Mouse (Mus musculus) kidney, postnatal 25 days (tissue): Measurements from ENCODE around the gene Rnf212b.
"Not testable (repeated sequence)": the region's sequence is repeated elsewhere in the genome, so short reads cannot be mapped to it uniquely, and the experiment has no call there.

Source experiments
- DNase-seq, 2 experiments: peaks; one replicate each; pipeline ENCODE4 v3.0.0; 2021; ENCODE audit warnings: mixed read lengths in 2 of 2

Rnf212b gene

GRCm38 (mm10) chr14:54813991-54814390 is at the start of gene Rnf212b:
Gene Rnf212b, plus strand, starts transcription at chr14:54814141.
- no peak for DNase-seq

- not testable (repeated sequence) for DNase-seq
Measured at GRCm38 (mm10) chr14:54766937-54767336, 47.0 kb upstream of the Rnf212b start.

- DNase-seq = no peak
Measured at GRCm38 (mm10) chr14:54768314-54769067, 45.5 kb upstream of the Rnf212b start.

DNA sequence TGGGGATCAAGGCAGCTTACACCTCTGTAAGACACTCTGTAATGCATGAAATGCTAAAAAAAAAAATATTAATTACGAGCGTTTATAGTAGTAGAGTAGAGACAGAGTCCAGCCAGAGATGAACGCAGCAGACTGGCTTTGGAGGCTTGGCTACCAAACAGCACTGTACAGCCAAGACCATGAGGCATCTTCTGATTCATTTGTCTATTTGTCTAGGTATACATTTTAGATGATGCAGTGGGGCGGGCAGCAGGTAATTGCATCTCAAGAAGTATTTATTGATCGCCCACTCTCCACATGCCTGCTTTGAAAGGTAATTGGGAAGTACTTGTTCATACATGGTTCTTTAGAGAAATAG is 44.9 kb upstream of the Rnf212b start:
- DNase-seq = no peak

DNA sequence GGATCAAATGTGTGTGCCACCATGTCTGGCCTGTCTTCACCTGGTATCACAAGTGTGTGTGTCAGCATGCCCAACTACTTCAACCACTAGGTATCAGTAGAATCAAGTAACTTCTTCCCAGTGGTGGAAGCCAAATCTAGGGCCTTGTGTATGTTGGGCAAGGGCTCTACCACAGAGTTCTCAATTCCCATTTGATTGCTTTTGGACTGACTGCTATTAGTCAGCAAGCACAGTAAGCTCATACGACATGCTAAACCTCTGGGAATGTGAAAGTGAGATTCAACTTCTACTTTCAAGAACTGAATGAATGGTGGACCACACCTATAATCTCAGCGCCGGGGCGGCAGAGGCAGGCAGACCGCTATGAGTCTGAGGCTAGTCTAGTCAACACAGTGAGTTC is 43.6 kb upstream of the Rnf212b start:
- DNase-seq = no peak

GRCm38 (mm10) chr14:54772333-54772856 is 41.5 kb upstream of the Rnf212b start:
- no peak for DNase-seq

- DNase-seq = no peak
Measured at GRCm38 (mm10) chr14:54775534-54776041, 38.4 kb upstream of the Rnf212b start.

- DNase-seq = no peak
Measured at GRCm38 (mm10) chr14:54776768-54777167, 37.2 kb upstream of the Rnf212b start.

- DNase-seq = no peak
Measured at GRCm38 (mm10) chr14:54777893-54778292, 36.0 kb upstream of the Rnf212b start.

GRCm38 (mm10) chr14:54780084-54780483 is 33.9 kb upstream of the Rnf212b start:
- DNase-seq = no peak

- peak; percentile 75 to 88 for DNase-seq
Measured at GRCm38 (mm10) chr14:54780836-54781609, 32.9 kb upstream of the Rnf212b start.

- DNase-seq = peak; percentile 83 to 87
Measured at GRCm38 (mm10) chr14:54781610-54782365, 32.2 kb upstream of the Rnf212b start, which contains the start of gene Slc7a8. Gene Slc7a8, minus strand, starts transcription at chr14:54781946.

- DNase-seq = peak in 1 of 2 experiments; percentile 74
Measured at GRCm38 (mm10) chr14:54782971-54783370, 31.0 kb upstream of the Rnf212b start.

DNA sequence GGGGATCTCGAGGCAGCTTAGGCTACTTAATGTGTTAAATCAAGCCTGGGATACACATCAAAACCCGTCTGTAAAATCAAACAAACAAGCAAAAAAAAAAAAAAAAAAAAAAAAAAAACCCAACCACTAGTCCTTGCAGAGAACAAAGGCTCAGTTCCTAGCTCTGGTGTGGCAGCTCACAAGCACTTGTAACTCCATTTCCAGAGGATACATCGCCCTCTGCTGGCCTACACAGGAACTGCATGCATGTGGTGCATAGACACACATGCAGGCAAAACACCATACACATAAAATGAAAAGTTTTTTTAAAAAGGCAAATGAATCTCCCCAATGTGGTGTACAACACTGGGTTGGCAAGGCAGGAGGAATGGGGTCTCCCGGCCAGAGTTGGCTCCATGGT is 28.0 kb upstream of the Rnf212b start:
- peak; percentile 78 to 89 for DNase-seq

DNA sequence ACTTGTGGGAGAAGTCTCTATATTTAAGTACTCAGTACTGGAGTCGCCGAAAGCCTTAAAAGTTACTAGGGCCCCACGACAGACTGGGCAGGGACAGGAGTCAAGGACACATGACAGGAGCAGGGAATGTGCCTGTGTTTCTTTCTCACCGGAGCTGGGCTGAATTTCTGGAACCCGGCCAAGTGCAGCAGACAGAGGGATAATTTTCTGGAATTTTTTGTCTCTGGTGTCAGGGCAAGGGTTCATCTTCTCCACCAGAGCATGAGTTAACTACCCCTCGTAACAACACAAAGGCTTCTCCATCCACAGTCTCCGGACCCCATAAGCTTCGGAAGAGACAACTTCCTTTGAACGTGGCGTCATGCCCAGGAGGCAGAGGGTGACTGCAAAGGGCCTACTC is 27.5 kb upstream of the Rnf212b start:
- DNase-seq = peak; percentile 73 to 75

- peak in 1 of 2 experiments; percentile 28 for DNase-seq
Measured at GRCm38 (mm10) chr14:54787226-54787625, 26.7 kb upstream of the Rnf212b start.

GRCm38 (mm10) chr14:54788231-54788630 is 25.7 kb upstream of the Rnf212b start:
- DNase-seq = no peak

DNA sequence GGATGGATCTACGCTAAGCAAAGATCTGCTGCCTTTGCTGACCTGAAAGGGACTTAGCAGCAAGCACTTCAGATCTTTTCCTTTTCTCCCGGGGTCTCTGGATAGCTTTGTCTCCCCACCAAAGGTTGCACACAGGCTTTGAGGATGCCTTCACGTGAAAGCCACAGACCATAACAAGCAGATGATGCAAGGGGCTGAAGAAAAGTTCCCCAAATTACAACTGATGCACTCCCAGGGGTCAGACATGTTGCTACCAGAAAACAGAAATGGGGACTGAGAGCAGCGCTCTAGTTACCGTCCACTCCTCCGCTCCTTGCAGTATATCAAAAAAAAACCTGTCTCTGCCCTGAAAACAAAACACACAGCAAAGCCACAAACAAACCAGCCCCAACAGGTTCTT is 21.8 kb upstream of the Rnf212b start:
- no peak for DNase-seq

- no peak for DNase-seq
Measured at GRCm38 (mm10) chr14:54793351-54793750, 20.6 kb upstream of the Rnf212b start.

DNA sequence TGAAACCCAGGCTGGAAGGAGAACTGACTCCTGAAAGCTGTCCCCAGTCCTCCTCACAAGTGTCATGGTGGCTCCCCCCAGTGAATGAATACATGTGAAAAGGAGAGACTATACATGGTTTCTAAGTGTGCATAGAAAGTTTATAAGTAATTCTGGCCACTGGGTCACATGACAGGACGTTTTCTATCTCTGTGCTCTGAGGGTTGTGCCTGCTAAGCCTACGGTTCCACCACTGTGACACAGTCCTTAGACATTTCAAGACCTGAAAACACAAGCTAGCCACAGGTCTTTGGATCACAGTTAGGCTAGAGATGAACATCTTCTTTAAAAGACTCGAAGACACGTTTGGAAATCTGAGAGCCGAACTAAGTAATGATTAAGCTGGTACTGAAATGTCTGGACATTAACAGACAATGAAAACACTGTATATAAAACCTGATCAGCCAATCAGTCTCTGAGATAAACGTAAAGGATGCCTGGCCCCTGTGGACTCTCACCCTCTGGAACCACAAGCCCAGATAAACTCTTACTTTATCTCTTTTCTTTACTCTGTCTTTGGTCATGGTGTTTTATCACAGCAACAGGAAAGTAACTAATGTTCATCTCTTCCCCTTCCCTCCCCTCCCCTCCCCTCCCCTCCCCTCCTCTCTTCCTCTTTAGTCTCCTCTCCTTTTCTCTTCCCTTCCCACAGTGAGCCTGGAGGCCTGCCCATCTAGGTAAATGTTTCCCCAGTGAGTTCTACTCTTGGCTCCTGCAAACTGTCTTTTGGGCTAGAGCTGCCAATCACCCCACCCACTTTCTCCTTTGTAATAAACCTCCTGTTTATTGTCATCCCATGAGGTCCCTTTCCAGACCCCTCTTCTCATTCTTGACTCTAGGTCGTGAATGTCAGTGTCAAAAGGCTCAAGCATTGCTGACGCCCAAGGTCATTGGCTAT is 19.8 kb upstream of the Rnf212b start:
- peak; percentile 45 to 58 for DNase-seq

DNA sequence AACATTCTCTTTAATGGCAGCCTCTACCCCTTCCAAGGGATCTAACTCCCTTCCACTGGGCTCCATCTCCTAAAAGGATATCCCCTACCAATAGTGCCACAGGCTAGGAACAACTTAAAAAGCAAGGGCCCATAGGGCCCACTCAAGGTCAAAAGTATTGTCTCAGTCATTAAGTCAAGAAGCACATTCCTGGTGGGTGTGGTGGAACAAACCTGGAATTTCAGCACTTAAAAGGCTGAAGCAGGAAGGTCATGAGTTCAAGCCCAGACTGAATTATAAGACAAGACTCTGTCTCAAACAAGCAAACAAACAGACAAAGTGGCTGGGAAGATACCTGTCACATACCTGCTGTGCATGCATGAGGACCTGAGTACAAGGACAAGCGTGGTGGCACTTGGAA is 18.0 kb upstream of the Rnf212b start:
- no peak for DNase-seq

GRCm38 (mm10) chr14:54796760-54797159 is 17.2 kb upstream of the Rnf212b start:
- no peak for DNase-seq
